Mouse (Mus musculus) neutrophil, adult 83 days (primary cell): ENCODE measurements around the gene Slc41a2. TPM values are rescaled to one million over a fixed set of nuclear protein-coding genes. Genes with fewer than 3 reads are reported as not detected.

Source experiments
- total RNA-seq, 2 experiments: library from RNA; stranded (reverse); gene quantifications; one replicate each; pipeline ENCODE4 v1.2.4; 2023

Slc41a2 gene
- under 1 TPM; 0.44 to 0.55 TPM for total RNA-seq

DNA sequence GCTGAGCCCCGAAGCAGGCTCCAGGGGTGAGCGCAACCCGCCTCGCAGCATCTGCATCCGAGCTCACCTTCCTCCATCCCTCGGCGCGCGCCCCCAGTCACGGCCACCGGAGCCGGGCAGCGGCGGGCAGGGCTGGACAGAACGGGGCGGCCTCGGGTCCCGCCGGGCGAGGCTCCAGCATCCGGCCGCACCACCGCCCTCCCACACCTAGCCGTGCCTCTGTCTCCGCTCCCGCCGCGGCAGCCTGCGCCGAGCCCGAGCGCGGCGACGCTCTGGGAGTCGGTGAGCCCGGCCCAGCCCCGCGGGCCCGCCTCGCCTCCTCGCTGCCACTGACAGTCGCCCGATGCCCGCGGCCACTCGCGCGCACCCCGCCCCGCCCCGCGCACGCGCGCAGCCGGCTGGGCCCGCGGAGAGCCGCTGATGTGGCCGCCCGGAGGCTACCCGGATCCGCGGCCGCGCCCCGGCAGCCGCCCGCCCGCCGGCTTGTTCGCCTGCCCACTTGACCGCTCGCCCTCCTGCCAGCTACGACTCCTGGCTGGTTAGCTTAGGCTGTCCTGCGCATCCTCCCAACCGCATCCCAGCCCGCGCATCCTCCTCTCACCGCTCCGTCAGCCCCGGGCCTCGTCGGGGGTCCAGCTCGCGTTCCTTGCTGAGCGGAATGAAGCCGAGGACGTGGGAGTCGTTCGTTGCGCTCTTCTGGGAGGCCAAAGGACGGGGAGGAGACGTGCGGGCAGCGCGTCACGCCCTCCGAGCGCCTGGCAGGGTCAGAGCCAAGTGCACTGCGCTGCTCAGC, at the start of gene Slc41a2:
TSS of gene Slc41a2 (minus strand) at position 724 of the 793 bp plus-strand sequence.

DNA sequence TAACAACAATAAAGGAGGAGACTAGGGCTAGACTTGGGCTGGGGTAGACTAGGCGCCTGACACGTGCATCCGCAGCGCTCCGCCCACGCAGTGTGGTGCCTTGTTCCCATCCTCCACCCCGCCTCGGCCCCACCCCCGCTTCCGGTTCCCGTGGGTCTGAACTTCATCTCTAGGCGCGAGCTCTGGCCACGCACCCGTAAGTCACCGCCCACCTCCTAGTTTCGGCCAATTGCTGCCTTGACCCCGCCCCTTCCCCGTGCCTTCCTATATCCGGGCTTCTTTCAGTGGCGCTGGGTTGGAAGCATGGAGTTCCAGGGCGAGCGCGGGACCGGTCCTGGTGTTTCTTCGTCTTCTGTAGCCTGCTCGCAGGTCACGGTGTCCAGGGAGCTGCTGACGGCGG, 22.3 kb upstream of the Slc41a2 start, which contains the start of gene D10Wsu102e:
TSS of gene D10Wsu102e (plus strand) at position 266 of the 400 bp plus-strand sequence.

Other genes with a start within 250 kb of the Slc41a2 start
- gene D10Wsu102e, start 22.3 kb upstream of the Slc41a2 start, total RNA-seq: under 1 TPM; 0.44 to 0.51 TPM
- gene Aldh1l2, start 196.3 kb upstream of the Slc41a2 start, total RNA-seq: 1 to 10 TPM in 1 of 2 experiments, under 1 TPM in 1; 0.20 to 1.5 TPM
- 10 to 100 TPM; 25.8 to 26.7 TPM for gene Washc4, start 205.9 kb upstream of the Slc41a2 start, total RNA-seq